Mouse (Mus musculus): ENCODE data around the gene H2al1d.
"Not testable (repeated sequence)": the region's sequence is repeated elsewhere in the genome, so short reads cannot be mapped to it uniquely, and the experiment has no call there.

H2al1d gene

DNA sequence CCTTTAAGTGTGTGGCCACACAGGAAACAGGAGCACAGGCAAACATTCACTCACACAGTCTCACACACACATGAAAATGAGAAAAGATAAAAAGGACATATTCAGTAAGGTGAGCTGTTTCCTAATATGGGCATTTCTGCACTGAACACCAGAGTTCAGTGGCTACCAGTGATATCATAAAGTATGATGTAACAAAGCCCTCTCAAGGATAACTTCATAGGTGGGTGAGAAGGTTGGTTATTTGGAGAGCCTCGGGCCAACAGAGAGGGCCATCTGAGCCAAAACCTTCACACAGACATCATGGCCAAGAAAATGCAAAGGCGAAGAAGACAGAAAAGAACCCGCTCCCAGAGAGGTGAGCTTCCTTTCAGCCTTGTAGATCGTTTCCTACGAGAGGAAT lies 15.7 kb downstream of the H2al1d start, which contains the start of gene H2al1i:
H2al1i (plus strand) TSS at position 301 of the 400 bp plus-strand sequence.
- TF ChIP-seq GATA4 (IDR thresholded peaks at IDR 0.05; ENCODE audit: insufficient replicate concordance, low read length), result not testable (repeated sequence)

DNA sequence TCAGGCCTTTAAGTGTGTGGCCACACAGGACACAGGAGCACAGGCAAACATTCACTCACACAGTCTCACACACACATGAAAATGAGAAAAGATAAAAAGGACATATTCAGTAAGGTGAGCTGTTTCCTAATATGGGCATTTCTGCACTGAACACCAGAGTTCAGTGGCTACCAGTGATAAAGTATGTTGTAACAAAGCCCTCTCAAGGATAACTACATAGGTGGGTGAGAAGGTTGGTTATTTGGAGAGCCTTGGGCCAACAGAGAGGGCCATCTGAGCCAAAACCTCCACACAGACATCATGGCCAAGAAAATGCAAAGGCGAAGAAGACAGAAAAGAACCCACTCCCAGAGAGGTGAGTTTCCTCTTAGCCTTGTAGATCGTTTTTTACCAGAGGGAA lies 18.9 kb downstream of the H2al1d start, which contains the start of gene H2al1j:
H2al1j (plus strand) TSS at position 301 of the 400 bp plus-strand sequence.
- TF ChIP-seq GATA4 (IDR thresholded peaks at IDR 0.05; ENCODE audit: insufficient replicate concordance, low read length), result not testable (repeated sequence)

DNA sequence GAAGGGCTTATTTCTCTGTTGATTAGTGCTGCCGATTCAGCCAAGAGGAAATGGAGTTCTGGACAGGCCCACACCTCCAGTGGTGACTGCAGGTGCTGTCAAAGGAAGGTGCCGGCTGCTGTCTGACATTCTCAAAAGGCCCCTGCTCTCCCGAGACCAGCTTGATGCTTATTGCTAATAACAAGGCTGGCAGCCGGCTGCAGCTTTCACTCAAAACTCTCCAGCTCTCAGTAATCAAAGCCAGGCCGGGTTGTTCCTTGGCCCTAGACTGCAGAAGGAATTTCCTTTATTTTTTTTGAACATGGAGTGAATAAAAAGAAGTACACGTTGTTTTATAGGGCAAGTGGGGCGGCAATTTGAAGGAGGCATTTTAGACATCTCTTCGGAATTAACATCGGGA lies 37.1 kb downstream of the H2al1d start:
- TF ChIP-seq GATA4 (IDR thresholded peaks at IDR 0.05; ENCODE audit: insufficient replicate concordance, low read length), result no peak

DNA sequence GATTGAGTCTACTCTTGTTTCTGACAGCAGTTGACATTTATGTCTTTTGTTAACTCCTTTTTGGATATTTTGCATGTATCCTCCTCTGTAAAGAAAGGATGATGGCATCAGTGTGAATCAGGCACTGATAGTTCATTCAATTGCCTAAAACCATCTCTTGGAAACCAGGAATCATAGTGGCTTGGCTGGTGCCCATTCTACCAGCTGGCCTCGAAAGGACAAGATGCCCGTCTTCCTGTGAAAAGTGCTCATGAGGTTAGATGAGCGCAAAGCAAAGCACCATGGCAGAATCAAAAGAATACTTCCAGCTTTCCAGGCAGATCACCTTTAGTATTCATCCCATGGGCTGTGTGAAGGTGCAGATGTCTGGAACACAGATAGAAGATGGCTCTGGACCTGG lies 38.1 kb downstream of the H2al1d start:
- TF ChIP-seq GATA4 (IDR thresholded peaks at IDR 0.05; ENCODE audit: insufficient replicate concordance, low read length), result no peak

Data from liver, adult (tissue).